8 mouse cellular contexts compared by ENCODE assay signal in the genomic region with DNA sequence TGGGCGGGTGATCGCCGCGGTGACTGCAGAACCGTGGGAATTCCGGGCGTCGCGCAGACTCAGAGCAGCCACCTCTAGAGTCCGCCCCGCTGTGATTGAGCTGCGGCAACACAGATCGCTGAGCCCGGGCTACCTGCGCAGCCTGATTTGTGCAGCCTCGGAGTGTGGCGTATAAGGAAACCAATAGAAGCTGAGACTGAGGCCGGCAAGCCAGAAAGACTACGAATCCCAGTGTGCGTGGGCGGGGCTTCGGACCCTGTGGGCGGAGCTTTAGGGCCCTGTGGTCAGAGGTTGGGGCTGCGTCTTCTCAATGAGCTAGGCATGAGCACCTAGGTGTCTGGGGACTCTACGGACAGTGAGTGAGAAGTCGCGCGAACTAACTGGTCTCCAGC. TPM values are rescaled to one million over a fixed set of nuclear protein-coding genes. Genes with fewer than 3 reads are reported as not detected.
DNase-seq lines count a peak whose midpoint lies in the region; ATAC-seq and TF ChIP-seq lines count a peak whose summit lies in the region.

A gene (minus strand): TSS at position 182 of the 392 bp plus-strand sequence.

- DNase-seq in Patski (ENCODE audit: low read depth, low spot score): peak; percentile 66
- DNase-seq in cerebellum, postnatal 14 days: peak; percentile 100
- DNase-seq in frontal cortex, postnatal 25 days (ENCODE audit: low spot score in 2 of 2): peak; percentile 98
- DNase-seq in hindbrain, embryonic 14.5 days (ENCODE audit: low spot score): peak; percentile 99
- peak; percentile 98 for DNase-seq in layer of hippocampus, postnatal 36 days
- DNase-seq in lung, postnatal 36 days: peak; percentile 100
- DNase-seq in retina, postnatal 1 day: peak; percentile 98
- DNase-seq in urinary bladder, adult 18-20 months (ENCODE audit: low spot score in 2 of 2): peak; percentile 95 to 98

- no peaks in the 10 kb centered on the region for H3K36me3 ChIP-seq in hindbrain, embryonic 14.5 days (replicated peaks; ENCODE audit: control insufficient read depth, insufficient read depth)

- H3K4me1 ChIP-seq in hindbrain, embryonic 14.5 days (replicated peaks; ENCODE audit: control insufficient read depth, insufficient read depth, low read length): peaks cover 13% of the 10 kb centered on the region

- ATAC-seq in Patski: peak; percentile 99
- ATAC-seq in hindbrain, embryonic 14.5 days (ENCODE audit: low FRiP score): peak; percentile 100

- peak within 1 kb of the TSS; percentile 60 for H3K9ac ChIP-seq in hindbrain, embryonic 14.5 days

- peak within 1 kb of the TSS; percentile 46 for H3K4me3 ChIP-seq in hindbrain, embryonic 14.5 days (replicated peaks; ENCODE audit: low read length)

- no peaks in the 10 kb centered on the region for H3K9me3 ChIP-seq in hindbrain, embryonic 14.5 days (ENCODE audit: control insufficient read depth, low read length)

- in situ Hi-C loops in Patski (cut with MboI; ENCODE audit: low pct_unique_long_range_greater_than_20kb): no loop called here

- POLR2A ChIA-PET in Patski (lab: Charles Lee): interaction anchor here (0.8 to 1.5 kb wide), 6 partner anchors 13 to 47 kb away, joined by 3 to 6 read pairs (median 3); no protein-coding TSS in a partner anchor

- WGBS in hindbrain, embryonic 14.5 days: 0% methylated on average over 28 of the region's 28 CpGs

- 0 out of 2 replicates have a peak within 1 kb of the TSS, but pooled peaks have one; percentile 22 for H3K27ac ChIP-seq in hindbrain, embryonic 14.5 days

- no peaks in the 10 kb centered on the region for H3K27me3 ChIP-seq in Patski
- no peaks in the 10 kb centered on the region for H3K27me3 ChIP-seq in hindbrain, embryonic 14.5 days (ENCODE audit: control insufficient read depth, insufficient read depth, low read length)

- no peak for TF ChIP-seq CTCF in Patski (IDR thresholded peaks at IDR 0.05)

- H3K4me2 ChIP-seq in hindbrain, embryonic 14.5 days (replicated peaks): peak within 1 kb of the TSS; percentile 68

- CTCF ChIA-PET in Patski (lab: Charles Lee): interaction anchor here (0.9 to 3.0 kb wide), 6 partner anchors 10 to 53 kb away, joined by 3 to 18 read pairs (median 6); no protein-coding TSS in a partner anchor

RNA-seq across cellular contexts. Expression of the gene that starts here (rescaled TPM):
- 436 TPM for polyA plus RNA-seq in Patski (2021)
- polyA plus RNA-seq in hindbrain, embryonic 14.5 days (2014; fragmentation: Nextera tagmentation; extraction: Ambion mirVana): 112 and 118 TPM in 2 replicates
- 10 to 100 TPM; 83.0 to 84.8 TPM for total RNA-seq in layer of hippocampus, postnatal 36 days (2021)

Comparison
In these comparisons a context has a peak if more than half of its experiments do, and no peak if none do; other contexts are left out.
1. Peak in every context shown above with its lines: DNase-seq, ATAC-seq, H3K4me3 ChIP-seq and H3K27ac ChIP-seq.